Mouse (Mus musculus) cerebellum, adult 18-20 months (tissue): Measurements from ENCODE around the gene Ddah1.

ENCODE experiments used
- DNase-seq, 2 experiments: peaks; one replicate each; pipeline ENCODE4 v3.0.0; 2021

Ddah1 gene

DNA sequence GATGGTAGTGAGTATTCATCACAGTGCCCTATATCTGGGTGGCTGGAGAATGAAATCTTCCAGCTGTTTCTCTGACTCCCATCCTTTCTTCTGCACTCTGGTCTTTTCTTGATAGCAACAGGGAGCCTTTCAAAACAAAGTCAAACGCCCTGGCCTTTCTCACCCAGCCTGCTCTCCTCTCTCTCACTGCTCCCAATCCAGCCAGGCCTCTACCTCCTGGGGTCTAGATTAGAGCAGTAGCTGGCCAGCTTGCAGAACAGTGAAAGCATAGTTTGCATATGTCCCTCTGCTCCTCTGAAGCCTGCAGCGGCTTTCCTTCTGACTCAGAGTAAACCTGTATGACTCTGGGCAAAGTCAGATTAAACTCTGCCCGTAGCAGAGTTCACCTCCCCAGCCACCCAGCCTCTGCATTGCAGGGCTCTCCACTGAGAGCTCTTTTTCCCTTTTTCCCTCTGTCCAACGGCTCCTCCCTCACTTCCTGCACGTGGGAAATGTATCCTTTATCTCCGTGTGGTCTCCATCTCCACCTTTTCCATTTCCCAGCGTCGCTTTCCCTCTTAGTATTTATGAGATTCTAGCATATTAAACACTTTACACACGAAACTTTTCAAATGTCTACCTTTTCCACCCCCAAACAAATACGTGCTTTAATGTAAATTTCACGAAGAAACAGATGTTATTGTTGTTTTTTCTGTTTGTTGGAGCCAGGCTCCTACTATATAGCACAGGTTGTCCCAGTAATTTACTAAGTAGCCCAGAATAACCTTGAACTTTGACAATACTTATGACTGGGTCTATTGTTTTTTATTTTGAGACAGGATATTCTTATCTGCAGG lies 163.8 kb downstream of the Ddah1 start, which contains the start of gene Bcl10:
Bcl10 (plus strand) TSS at position 786 of the 836 bp plus-strand sequence.
- DNase-seq, result no peak

GRCm38 (mm10) chr3:145922971-145923370 lies 164.5 kb downstream of the Ddah1 start:
- no peak for DNase-seq

DNA sequence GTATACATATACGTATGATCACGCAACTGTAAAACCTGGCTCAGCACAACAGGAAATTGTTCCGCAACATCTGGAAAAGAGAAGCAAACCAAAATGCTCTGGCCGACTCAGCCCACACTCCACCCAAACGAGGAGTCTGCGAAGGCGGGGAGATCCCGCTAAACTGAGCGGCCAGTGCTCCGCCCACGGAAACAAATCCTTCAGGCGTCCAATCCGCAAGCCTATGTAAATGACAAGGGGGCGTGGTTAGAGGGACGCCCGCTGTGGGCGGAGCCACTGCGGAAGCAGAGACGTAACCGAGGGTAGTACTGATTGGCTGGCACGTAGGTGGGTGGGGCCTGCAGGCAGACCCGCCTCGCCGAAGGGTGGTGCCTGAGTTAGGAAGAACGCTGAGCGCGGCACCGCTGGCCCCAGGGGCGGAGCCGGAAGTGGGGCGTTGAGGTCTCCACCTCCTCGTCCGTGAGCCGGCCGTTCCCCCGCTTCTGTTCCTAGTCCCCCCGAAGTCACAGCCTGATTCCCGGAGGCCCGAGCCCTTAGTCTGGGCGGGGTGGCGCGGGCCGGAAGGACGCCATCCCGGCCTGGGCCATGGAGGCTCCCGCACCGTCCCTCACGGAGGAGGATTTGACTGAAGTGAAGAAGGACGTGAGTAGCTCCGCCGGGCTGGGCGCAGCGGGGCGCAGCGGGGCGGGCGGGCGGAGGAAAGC lies 165.6 kb downstream of the Ddah1 start:
- peak; percentile 97 to 99 for DNase-seq

DNA sequence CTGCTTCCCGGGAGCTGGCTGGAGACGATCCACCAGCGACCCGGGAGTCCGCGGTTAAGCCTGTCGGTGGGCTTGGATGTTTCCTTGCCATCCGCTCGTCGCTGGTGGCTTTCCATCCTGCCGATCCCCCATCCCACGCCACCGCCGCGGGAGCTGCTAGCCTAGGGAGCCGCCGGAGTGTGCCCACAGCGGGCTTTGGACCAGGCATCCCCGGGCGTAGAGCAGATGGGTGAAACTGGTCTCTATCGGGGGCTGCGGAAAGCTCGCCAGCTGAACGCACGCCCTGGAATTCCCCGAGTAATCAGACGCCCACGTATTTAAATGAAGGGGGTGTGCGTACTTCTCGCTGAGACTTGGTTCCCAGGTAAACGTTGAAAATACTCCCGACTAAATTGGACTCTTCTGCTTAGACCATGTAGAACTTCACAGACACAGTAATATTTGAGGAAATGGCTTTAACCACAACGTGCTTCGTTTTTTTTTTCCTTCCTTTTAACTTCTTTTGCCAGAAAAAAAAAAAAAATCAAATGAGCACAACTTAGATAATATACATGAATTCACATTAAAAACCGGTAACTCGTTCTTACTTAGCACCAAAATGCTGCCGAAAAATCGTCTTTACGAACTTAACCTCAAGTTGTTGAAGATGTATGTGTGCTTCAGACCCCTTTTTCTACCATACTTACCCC lies 166.3 kb downstream of the Ddah1 start:
- peak; percentile 57 to 67 for DNase-seq

DNA sequence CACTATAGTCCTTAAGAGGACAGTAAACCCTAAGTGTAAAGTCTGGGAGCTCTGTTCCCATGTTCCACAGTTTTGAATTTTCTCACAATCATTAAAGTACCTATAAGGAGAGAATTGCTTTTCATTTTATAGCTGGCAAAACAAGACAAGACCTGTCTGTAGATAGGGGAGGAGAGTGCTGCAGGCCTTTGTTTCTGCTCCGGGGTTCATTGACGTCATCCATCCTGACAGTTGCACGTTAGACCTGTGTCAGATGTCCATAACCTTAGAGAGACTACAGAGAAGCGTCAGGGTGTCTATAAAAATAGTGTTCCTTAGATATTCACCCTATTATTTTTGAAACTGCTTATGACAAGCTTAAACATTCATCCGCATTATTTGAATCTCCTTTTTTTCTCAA lies 167.0 kb downstream of the Ddah1 start:
- no peak for DNase-seq

GRCm38 (mm10) chr3:145929525-145930400 lies 171.3 kb downstream of the Ddah1 start:
- no peak for DNase-seq

- DNase-seq, result no peak
Observed at GRCm38 (mm10) chr3:145933845-145934244, 175.4 kb downstream of the Ddah1 start.

DNA sequence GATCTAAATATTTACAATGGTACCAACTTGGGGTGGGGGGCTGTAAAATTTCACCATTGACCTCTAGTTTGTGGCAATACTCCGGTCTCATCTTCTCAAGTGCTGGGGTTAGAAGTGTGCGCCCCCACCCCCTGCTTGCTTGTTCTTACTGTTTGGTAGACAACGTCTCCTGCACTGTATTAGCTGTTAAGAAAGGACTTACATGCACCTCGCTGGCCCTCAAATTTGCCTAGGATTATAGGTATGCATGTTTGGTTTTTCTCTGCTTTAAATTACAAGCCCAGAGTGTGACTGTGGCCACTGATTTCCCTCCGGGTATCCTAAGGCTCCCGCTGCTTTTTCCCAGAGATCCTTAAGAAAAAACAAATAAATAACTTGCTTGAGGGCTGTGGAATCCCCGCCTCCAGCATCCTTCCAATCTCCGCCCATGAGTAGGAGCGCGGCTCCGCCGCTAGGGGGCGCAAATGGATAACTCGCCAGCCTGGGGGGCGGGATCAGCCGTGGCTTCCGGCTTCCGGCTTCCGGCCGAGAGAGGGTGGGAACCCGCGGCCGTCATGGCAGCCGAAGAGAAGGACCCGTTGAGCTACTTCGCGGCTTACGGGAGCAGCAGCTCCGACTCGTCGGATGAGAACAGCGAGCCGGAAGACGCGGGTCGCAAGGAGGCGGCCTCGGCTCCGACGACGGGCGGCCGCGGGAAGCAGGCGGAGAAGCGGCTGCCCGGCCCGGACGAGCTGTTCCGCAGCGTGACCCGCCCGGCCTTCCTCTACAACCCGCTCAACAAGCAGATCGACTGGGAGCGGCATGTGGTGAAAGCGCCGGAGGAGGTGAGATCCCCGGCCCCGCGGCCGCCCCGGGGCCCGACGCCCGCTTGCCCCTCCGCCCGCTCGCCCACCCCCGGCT lies 179.3 kb downstream of the Ddah1 start, which contains the start of gene 2410004B18Rik:
2410004B18Rik (plus strand) TSS at position 510 of the 900 bp plus-strand sequence.
- peak; percentile 89 to 94 for DNase-seq

DNA sequence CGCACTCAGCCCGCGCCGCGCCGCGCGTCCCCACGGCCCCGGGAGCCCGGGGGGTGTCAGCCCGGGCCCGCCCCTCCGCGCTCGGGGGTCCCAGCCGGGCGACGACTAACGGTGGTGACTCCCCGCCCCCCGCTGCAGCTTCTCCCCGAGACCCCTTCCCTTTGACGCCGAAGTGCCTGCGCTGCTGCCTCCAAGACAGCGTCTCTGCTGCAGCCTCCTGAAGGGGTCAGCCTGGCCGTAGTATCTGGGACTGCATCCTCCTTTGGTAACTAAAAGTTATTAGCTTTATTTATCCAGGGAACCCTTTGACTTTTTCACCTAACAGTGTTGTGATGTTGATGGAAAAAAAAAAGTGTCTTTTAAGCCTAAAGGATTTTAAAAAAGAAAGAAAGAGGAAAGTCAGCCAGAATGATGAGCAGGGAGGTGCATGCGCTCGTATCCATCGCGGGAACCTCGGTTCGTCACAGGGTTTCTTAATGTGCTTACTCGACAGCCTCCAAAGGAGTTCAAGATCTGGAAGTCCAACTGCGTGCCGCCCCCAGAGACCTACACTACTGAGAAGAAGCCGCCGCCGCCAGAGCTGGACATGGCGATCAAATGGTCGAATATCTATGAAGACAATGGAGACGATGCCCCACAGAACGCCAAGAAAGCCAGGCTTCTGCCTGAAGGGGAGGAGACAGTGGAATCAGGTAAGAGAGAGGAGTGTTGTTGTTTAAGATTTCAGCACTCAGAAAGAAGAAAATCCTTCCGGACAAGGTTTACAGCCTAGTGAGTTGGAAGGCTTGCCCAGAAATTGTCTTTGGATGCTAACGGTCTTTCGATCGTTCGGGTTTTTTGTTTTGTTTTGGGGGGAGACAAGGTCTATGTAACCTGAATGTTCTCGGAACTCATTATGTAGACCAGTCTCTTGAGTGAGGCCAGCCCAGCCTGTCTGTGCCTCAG lies 180.2 kb downstream of the Ddah1 start:
- DNase-seq, result peak in 1 of 2 experiments; percentile 22

- no peak for DNase-seq
Observed at GRCm38 (mm10) chr3:145939402-145939801, 180.9 kb downstream of the Ddah1 start.

DNA sequence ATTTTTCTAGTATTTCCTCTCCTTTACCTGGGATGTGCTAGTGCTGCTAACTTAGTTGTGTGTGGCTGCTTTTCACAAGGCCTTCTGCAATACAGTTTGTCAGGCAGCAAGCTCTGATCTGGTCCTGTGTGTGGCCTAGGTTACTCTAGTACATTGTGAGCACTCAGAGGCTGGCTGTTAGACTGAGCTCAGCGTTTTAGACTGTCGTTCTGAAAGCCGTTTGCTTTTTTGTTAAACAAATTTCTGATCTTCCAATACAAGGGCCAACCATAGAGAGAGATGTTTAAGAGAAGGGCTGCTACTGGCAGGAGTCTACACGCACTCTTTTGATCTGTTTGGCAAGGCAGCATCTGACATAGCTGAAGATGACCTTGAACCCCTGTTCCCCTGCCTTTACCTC lies 181.5 kb downstream of the Ddah1 start:
- no peak for DNase-seq

DNA sequence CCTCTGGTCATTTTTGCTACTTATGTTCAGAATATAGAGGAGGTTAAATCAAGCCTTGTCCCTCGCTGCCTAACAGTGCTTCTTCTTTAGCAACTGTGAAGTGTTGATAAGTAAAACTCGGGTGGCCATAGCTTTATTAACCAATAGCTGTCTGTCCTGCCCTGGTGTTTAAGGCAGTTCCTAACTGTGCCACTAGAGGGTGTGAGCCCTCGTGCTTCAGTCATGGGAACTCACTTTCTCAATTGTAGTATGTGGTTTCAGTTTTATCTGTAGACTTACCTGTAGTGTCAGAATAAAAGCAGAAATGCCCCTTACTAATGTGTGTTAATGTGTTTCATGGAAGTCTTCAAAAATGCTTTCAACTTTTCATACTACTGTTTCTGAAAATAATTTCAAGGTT lies 183.5 kb downstream of the Ddah1 start:
- DNase-seq, result peak; percentile 53 to 60
